Mouse (Mus musculus) erythroblast, embryonic 14.5 days (primary cell): ENCODE data around the gene Tmem140.

Experiments
- GATA1 ChIP-seq: IDR thresholded peaks from 2 replicates; pipeline ENCODE4 v1.6.1; 2012; ENCODE audit warnings: low read length, inconsistent platforms, mixed read lengths
- TAL1 ChIP-seq: IDR thresholded peaks from 3 replicates; pipeline ENCODE4 v1.6.1; 2012; ENCODE audit warnings: low read length, inconsistent platforms, mixed read lengths

DNA sequence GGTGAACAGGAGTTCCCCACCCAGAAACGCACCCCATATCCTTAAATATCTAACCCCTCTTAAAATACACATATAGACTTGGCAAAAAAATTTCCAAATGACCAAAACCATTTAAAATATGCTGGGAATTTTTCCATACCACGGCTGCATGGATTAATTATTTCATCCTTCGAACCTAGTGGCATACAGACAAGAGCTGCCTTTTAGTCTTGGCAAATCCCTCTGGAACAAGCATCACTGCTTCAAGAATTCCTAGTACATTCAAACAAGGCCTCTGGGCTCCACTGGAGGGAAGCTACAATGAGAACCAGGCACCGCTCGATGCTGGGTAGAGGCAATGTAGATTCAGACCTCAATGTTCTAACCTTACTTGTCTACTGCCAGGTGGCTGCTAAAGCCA is 7.8 kb downstream of the Tmem140 start:
- no peak for TF ChIP-seq TAL1
- no peak for TF ChIP-seq GATA1
